In the genomic region with DNA sequence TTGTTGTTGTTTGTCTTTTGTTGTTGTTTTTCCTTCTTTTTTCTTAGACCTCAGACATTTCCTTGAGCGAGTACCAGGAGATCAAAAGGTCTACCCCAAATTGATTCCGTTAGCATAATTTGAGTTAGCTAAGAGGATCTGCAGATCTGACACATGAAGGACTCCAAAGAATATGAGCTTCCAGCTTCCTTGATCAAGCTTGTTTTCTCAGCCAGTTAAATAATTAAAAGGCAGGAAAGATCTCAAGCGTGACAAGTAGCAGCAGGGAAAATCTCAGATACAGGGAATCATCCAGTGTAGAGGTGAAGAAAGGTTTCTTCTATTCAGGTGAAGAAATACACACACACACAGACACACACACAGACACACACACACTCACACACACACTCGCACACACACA, we compare ENCODE assay signal across 27 mouse cellular contexts.
DNase-seq lines count a peak whose midpoint lies in the region; ATAC-seq and TF ChIP-seq lines count a peak whose summit lies in the region.
"Had no signal": no experiment of that assay in that cellular context is flagged by ENCODE, and none has a peak within 500 bp of the region (broad histone marks: within the 10 kb centered on the region; RNA-seq: fewer than 3 reads in every experiment).

No protein-coding gene starts in this region.

- H3K4me3 ChIP-seq in kidney, embryonic 16.5 days (ENCODE audit: low read length), result no peak overlapping the region
- H3K4me3 ChIP-seq in midbrain, embryonic 11.5 days (ENCODE audit: low read depth, low read length), result no peak overlapping the region
- no peak overlapping the region for H3K4me3 ChIP-seq in midbrain, embryonic 10.5 days
- no peak overlapping the region for H3K4me3 ChIP-seq in ES-Bruce4 (ENCODE audit: low read depth, low read length)
- no peak overlapping the region for H3K4me3 ChIP-seq in hindbrain, embryonic 12.5 days
- H3K4me3 ChIP-seq: embryonic facial prominence, embryonic 10.5 days; embryonic facial prominence, embryonic 13.5 days; erythroblast, embryonic 14.5 days; forebrain, embryonic 12.5 days; forebrain, embryonic 15.5 days; heart, embryonic 12.5 days; heart, embryonic 15.5 days; hindbrain, embryonic 10.5 days had no signal

- no peaks in the 10 kb centered on the region for H3K27me3 ChIP-seq in kidney, embryonic 16.5 days (ENCODE audit: insufficient read depth, low read length)
- no peaks in the 10 kb centered on the region for H3K27me3 ChIP-seq in midbrain, embryonic 11.5 days (ENCODE audit: control insufficient read depth, insufficient read depth, low read length)
- peaks cover 34% of the 10 kb centered on the region for H3K27me3 ChIP-seq in midbrain, embryonic 10.5 days (ENCODE audit: low read depth, poor library complexity, severe bottlenecking)
- H3K27me3 ChIP-seq in ES-Bruce4 (ENCODE audit: control insufficient read depth, insufficient read depth, low read length, poor library complexity, severe bottlenecking), result no peaks in the 10 kb centered on the region
- peaks cover 16% of the 10 kb centered on the region; the same call in 1 of the 2 replicates for H3K27me3 ChIP-seq in hindbrain, embryonic 12.5 days
- H3K27me3 ChIP-seq: embryonic facial prominence, embryonic 13.5 days; heart, embryonic 12.5 days; heart, embryonic 15.5 days; Patski had no signal

- 46% methylated on average over 4 of the region's 4 CpGs for WGBS in kidney, embryonic 16.5 days
- 67% methylated on average over 4 of the region's 4 CpGs for WGBS in midbrain, embryonic 11.5 days
- 85% methylated on average over 4 of the region's 4 CpGs for WGBS in midbrain, embryonic 10.5 days
- WGBS in hindbrain, embryonic 12.5 days, result 86% methylated on average over 4 of the region's 4 CpGs

- no peak overlapping the region for H3K9ac ChIP-seq in kidney, embryonic 16.5 days (replicated peaks; ENCODE audit: low read length)
- H3K9ac ChIP-seq in midbrain, embryonic 11.5 days (ENCODE audit: low read length), result no peak overlapping the region
- H3K9ac ChIP-seq in ES-Bruce4 (ENCODE audit: low read depth, poor library complexity, severe bottlenecking), result no peak overlapping the region
- H3K9ac ChIP-seq in hindbrain, embryonic 12.5 days, result no peak overlapping the region
- H3K9ac ChIP-seq: embryonic facial prominence, embryonic 13.5 days; forebrain, embryonic 12.5 days; forebrain, embryonic 15.5 days; heart, embryonic 12.5 days; heart, embryonic 15.5 days; hindbrain, embryonic 14.5 days had no signal

- DNase-seq in kidney, adult 9 months, result peak; percentile 64
- no peak for DNase-seq in kidney, postnatal 14 days
- no peak for DNase-seq in kidney, postnatal 10 days
- peak; percentile 54 for DNase-seq in midbrain, embryonic 11.5 days (ENCODE audit: low spot score, missing footprints)
- DNase-seq in midbrain, embryonic 10.5 days (ENCODE audit: low spot score), result no peak
- DNase-seq: cerebellum, adult 18-20 months; cerebellum, adult 9-10 months; cerebellum, postnatal 14 days; embryo, embryonic 11 days; gastrocnemius, postnatal 25 days; heart, adult 18-20 months; heart, postnatal 10 days; heart, postnatal 36 days had no signal

- no peak for TF ChIP-seq POLR2A in ES-Bruce4 (IDR thresholded peaks at IDR 0.05; ENCODE audit: insufficient read depth, low read length)

- no peak overlapping the region for H3K4me2 ChIP-seq in kidney, embryonic 16.5 days (replicated peaks; ENCODE audit: low read depth, low read length)
- H3K4me2 ChIP-seq in midbrain, embryonic 11.5 days, result no peak overlapping the region
- H3K4me2 ChIP-seq in hindbrain, embryonic 12.5 days (replicated peaks), result no peak overlapping the region
- H3K4me2 ChIP-seq: embryonic facial prominence, embryonic 13.5 days; forebrain, embryonic 12.5 days; forebrain, embryonic 15.5 days; heart, embryonic 12.5 days; heart, embryonic 15.5 days; hindbrain, embryonic 14.5 days had no signal

- H3K36me3 ChIP-seq in kidney, embryonic 16.5 days (ENCODE audit: insufficient read depth, low read length), result no peaks in the 10 kb centered on the region
- no peaks in the 10 kb centered on the region for H3K36me3 ChIP-seq in midbrain, embryonic 11.5 days (ENCODE audit: control insufficient read depth, insufficient read depth, low read length)
- H3K36me3 ChIP-seq in midbrain, embryonic 10.5 days, result no peaks in the 10 kb centered on the region
- no peaks in the 10 kb centered on the region for H3K36me3 ChIP-seq in ES-Bruce4 (ENCODE audit: control insufficient read depth, insufficient read depth, low read length, poor library complexity, severe bottlenecking)
- H3K36me3 ChIP-seq in hindbrain, embryonic 12.5 days, result no peaks in the 10 kb centered on the region
- H3K36me3 ChIP-seq: embryonic facial prominence, embryonic 10.5 days; embryonic facial prominence, embryonic 13.5 days; forebrain, embryonic 12.5 days; forebrain, embryonic 15.5 days; G1E; heart, embryonic 12.5 days; heart, embryonic 15.5 days; hindbrain, embryonic 10.5 days had no signal

- ATAC-seq in kidney, embryonic 16.5 days (ENCODE audit: low FRiP score, low TSS enrichment), result no peak
- ATAC-seq in midbrain, embryonic 11.5 days (ENCODE audit: low FRiP score), result no peak
- no peak for ATAC-seq in hindbrain, embryonic 12.5 days (ENCODE audit: low FRiP score)
- ATAC-seq: forebrain, embryonic 15.5 days; Patski had no signal

- H3K27ac ChIP-seq in kidney, embryonic 16.5 days (ENCODE audit: low read length), result peak overlapping the region; percentile 72; the same call in 1 of the 2 replicates
- no peak overlapping the region for H3K27ac ChIP-seq in midbrain, embryonic 11.5 days (ENCODE audit: low read depth, low read length)
- H3K27ac ChIP-seq in midbrain, embryonic 10.5 days (replicated peaks), result no peak overlapping the region
- peak overlapping the region; percentile 45; the same call in 1 of the 2 replicates for H3K27ac ChIP-seq in ES-Bruce4 (ENCODE audit: insufficient read depth, low read length)
- H3K27ac ChIP-seq in hindbrain, embryonic 12.5 days, result no peak overlapping the region
- H3K27ac ChIP-seq: embryonic facial prominence, embryonic 10.5 days; embryonic facial prominence, embryonic 13.5 days; forebrain, embryonic 12.5 days; forebrain, embryonic 15.5 days; heart, embryonic 15.5 days; hindbrain, embryonic 10.5 days; hindbrain, embryonic 14.5 days had no signal

- no peak for TF ChIP-seq EP300 in ES-Bruce4 (IDR thresholded peaks at IDR 0.05; ENCODE audit: insufficient read depth, low read depth, low read length)

- no peak for TF ChIP-seq CTCF in ES-Bruce4 (IDR thresholded peaks at IDR 0.05; ENCODE audit: low read depth, low read length)

- no peaks in the 10 kb centered on the region for H3K9me3 ChIP-seq in kidney, embryonic 16.5 days (ENCODE audit: low read length)
- H3K9me3 ChIP-seq in midbrain, embryonic 11.5 days (ENCODE audit: control insufficient read depth, low read length), result no peaks in the 10 kb centered on the region
- H3K9me3 ChIP-seq in midbrain, embryonic 10.5 days (replicated peaks), result no peaks in the 10 kb centered on the region
- no peaks in the 10 kb centered on the region; the same call in 1 of the 2 replicates for H3K9me3 ChIP-seq in ES-Bruce4 (replicated peaks; ENCODE audit: control insufficient read depth, insufficient read depth, low read length, poor library complexity, severe bottlenecking)
- no peaks in the 10 kb centered on the region for H3K9me3 ChIP-seq in hindbrain, embryonic 12.5 days (replicated peaks)
- H3K9me3 ChIP-seq: embryonic facial prominence, embryonic 10.5 days; embryonic facial prominence, embryonic 13.5 days; forebrain, embryonic 12.5 days; forebrain, embryonic 15.5 days; G1E; heart, embryonic 12.5 days; heart, embryonic 15.5 days; hindbrain, embryonic 10.5 days had no signal

- peaks cover 44% of the 10 kb centered on the region for H3K4me1 ChIP-seq in kidney, embryonic 16.5 days (ENCODE audit: insufficient read depth, low read length)
- H3K4me1 ChIP-seq in midbrain, embryonic 11.5 days (ENCODE audit: control insufficient read depth, insufficient read depth, low read length), result peaks cover 7% of the 10 kb centered on the region
- peaks cover 25% of the 10 kb centered on the region for H3K4me1 ChIP-seq in midbrain, embryonic 10.5 days
- peaks cover 4% of the 10 kb centered on the region for H3K4me1 ChIP-seq in ES-Bruce4 (ENCODE audit: control insufficient read depth, insufficient read depth, low read length)
- peaks cover 18% of the 10 kb centered on the region for H3K4me1 ChIP-seq in hindbrain, embryonic 12.5 days

Comparison
In these comparisons a context has a peak if more than half of its experiments do, and no peak if none do; other contexts are left out.
1. DNase-seq: peak in kidney, adult 9 months (single experiment) and midbrain, embryonic 11.5 days (single experiment); none in kidney, postnatal 14 days (single experiment), kidney, postnatal 10 days (single experiment) and midbrain, embryonic 10.5 days (single experiment).
2. H3K27ac ChIP-seq: peak in kidney, embryonic 16.5 days (single experiment) and ES-Bruce4 (single experiment); none in midbrain, embryonic 11.5 days (single experiment), midbrain, embryonic 10.5 days (single experiment) and hindbrain, embryonic 12.5 days (single experiment).